Mouse (Mus musculus) adrenal gland (tissue): ENCODE data around the gene Stk4.
"Not testable (repeated sequence)": the region's sequence is repeated elsewhere in the genome, so short reads cannot be mapped to it uniquely, and the experiment has no call there.

Experiments
- intact Hi-C: fragments of 180-260 bp; cut with DNase I; formaldehyde crosslinking; loops from one replicate; pipeline ENCODE4 v1.15.1; 2025
- long read RNA-seq, 2 experiments: library from polyadenylated mRNA; unstranded; transcript quantifications; one replicate each; pipeline ENCODE4 v2.0.0; 2020; ENCODE audit warnings: borderline replicate concordance in 1 of 2; ENCODE audit not compliant: insufficient replicate concordance in 1 of 2

Gene Stk4
- long read RNA-seq, experiment 1, partial matches to known transcripts, result 1 of 3 reads
- long read RNA-seq, experiment 1, other reads (novel, unspliced or antisense), result 2 of 3 reads
- long read RNA-seq, experiment 2, partial matches to known transcripts, result 5 of 14 reads
- long read RNA-seq, experiment 2, other reads (novel, unspliced or antisense), result 9 of 14 reads

DNA sequence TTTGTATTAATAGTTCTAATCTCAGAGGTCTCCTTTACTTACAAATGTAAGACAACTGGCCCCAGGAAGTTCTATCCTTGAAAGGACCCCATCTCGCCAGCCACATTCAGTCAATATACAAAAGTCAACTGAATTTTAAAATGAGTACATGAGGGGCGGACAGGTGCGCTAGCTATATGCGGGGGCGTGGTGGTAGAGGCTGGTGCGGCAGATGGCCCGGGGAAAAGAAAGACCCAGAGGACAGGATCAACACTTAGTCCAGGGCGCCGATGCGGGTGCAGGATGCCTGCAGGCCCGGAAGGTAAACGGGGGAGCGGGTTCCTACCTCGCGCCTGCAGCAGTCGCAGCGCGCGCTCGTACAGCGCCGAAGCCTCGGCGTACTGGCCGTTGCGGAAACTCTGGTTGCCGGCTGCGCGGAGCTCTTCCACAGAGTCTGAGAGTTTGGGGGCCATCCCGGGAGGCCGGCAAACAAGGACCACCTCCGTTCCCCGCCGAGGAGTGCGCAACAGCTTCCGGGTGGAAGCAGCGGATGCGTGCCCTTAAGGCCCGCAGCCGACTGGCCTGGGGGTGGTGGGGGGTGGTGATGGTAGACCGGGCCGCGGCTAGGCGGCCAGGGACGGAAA is at the start of gene Stk4:
Gene Stk4, plus strand, starts transcription at position 181 of the 623 bp plus-strand sequence.
- intact Hi-C loops, result no loop called here

GRCm38 (mm10) chr2:164022104-164022503 is 48.0 kb upstream of the Stk4 start:
- intact Hi-C loops, result no loop called here

DNA sequence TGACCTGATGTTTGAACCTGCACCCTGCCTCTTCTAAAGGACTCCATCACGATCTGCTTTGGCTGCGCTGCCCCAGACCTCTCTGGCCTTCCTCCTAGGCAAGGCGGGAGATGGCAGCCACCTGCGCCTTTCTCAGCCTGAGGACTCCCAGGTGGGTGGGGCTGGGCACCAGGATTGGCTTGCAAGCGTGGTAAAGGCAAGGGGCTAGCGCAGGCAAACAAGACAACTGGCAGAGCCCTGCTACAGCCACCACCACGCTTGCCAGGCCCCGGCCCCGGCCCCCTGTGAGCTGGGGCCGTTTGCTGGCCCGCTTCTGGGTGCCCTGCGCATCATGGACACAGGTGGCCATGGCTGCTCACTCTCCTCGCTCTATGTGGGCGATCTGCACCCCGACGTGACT is 45.0 kb upstream of the Stk4 start, which contains the start of gene Pabpc1l:
Gene Pabpc1l, plus strand, starts transcription at position 301 of the 400 bp plus-strand sequence.
- intact Hi-C loops, result no loop called here

GRCm38 (mm10) chr2:164031147-164031546 is 39.0 kb upstream of the Stk4 start:
- intact Hi-C loops, result no loop called here

- intact Hi-C loops, result no loop called here
Observed at GRCm38 (mm10) chr2:164032973-164033372, 37.1 kb upstream of the Stk4 start.

DNA sequence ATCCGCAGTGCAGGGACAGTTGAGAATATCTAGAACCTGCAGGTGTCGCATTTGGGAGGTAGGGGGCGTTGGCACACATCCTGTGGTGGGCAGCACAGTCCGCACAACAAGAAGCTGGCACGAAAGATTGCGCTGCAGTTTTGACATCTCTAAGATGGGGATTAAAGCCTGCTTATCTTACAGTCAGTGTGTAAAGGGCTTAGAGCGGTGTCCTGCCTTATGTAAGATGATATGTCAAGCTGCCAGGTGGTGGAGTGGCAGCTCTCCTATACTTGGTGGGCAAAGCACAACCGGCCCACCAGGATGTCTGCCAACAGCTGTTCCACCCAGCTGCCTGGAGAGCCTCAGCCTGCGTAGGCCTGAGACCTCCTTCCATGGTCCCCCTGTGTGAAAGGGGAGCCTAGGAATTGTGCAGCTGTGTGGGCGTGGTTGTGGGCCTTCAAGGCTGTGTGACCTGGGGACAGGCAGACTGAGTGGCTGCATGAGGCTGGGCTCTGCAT is 33.6 kb upstream of the Stk4 start:
- intact Hi-C loops, result no loop called here

DNA sequence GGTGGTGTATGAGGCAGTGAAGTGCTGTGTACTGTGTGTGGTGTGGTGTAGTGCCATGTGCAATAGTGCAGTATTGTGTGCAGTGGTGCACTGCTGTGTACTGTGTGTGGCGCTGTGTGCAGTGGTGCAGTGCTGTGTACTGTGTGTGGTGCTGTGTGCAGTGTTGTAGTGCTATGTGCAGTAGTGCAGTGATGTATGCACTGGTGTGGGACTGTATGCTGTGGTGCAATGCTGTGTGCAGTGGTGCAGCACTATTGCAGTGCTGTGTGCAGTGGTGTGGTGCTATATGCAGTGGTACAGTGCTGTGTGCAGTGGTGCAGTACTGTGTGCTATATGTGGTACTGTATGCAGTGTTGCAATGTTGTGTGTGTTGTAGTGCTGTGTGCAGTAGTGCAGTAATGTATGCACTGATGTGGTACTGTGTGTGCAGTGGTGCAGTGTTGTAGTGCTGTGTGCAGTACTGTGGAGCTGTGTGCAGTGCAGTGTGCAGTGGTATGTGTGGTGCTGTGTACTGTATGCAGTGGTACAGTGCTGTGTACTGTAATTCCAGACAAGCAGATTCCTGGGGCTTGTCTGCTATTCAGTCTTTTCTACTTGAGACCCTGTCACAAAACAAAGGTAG is 31.6 kb upstream of the Stk4 start:
- intact Hi-C loops, result no loop called here

GRCm38 (mm10) chr2:164040949-164041348 is 29.2 kb upstream of the Stk4 start:
- intact Hi-C loops, result no loop called here

GRCm38 (mm10) chr2:164041523-164041922 is 28.6 kb upstream of the Stk4 start:
- intact Hi-C loops, result no loop called here

DNA sequence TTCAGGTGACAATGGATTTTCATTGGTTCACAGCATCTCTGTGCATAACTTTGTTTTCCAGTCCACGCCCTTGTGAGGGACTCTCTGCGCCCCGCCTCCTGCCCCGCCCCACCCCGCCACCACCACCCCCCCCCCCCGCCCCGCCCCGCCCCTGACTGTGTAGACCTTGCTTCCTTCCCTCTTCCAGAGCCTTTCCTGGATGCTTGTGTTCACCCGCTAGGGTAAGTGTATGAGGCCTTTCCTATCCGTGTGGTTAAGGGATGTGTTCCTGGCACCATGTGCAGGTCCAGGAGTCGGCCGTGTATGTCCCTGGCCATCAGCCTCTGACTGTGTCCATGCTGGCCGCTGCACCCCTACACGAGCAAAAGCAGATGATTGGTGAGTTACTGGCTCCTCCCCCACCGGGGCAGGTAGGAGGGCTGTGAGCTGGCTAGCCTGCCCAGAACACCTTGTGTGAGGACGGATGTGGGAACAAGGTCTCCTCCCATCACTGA is 22.9 kb upstream of the Stk4 start:
- intact Hi-C loops, result no loop called here

DNA sequence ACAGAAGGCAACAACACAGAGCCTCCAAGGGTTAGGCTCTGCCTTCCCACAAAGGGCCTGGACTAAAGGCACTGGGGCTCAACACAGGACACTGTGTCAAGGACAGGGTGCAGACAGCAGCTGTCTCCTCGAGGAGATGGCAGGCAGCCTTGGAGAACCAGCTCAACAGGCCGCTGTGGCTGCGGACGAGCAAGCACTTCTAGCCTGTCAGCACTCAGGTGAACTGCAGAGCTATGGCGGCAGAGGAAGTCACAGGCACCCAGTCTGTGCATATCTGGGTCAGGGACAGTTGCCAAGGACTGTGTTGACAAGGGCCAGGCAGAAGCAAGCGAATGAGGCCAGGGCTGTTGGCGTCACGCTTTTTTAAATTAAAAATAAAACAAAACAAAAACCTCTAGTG is 16.4 kb upstream of the Stk4 start:
- intact Hi-C loops, result no loop called here

GRCm38 (mm10) chr2:164054671-164055070 is 15.5 kb upstream of the Stk4 start:
- intact Hi-C loops, result no loop called here

- intact Hi-C loops, result no loop called here
Observed at GRCm38 (mm10) chr2:164059634-164060235, 10.4 kb upstream of the Stk4 start.

- intact Hi-C loops, result no loop called here
Observed at GRCm38 (mm10) chr2:164070765-164071436, 779 bp downstream of the Stk4 start, which contains the start of gene Tomm34. TSS of gene Tomm34 (minus strand) at chr2:164071169.

DNA sequence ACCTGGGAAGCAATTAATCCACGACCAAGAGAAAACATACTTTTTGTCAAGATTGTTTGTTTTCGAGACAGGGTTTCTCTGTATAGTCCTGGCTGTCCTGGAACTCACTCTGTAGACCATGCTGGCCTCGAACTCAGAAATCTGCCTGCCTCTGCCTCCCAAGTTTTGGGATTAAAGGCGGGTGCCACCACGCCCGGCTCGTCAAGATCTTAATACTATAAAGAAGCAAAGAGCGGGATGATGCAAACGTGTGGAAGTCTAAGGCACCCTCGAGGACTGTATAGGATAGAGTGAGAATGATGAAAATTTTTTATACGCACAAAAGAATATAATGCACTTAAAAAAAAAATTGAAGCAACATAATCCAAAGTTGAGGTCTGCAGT is 1.3 kb downstream of the Stk4 start:
- intact Hi-C loops, result not testable (repeated sequence)

GRCm38 (mm10) chr2:164072109-164072508 is 2.0 kb downstream of the Stk4 start:
- intact Hi-C loops, result no loop called here

- intact Hi-C loops, result no loop called here
Observed at GRCm38 (mm10) chr2:164073120-164073519, 3.0 kb downstream of the Stk4 start.

DNA sequence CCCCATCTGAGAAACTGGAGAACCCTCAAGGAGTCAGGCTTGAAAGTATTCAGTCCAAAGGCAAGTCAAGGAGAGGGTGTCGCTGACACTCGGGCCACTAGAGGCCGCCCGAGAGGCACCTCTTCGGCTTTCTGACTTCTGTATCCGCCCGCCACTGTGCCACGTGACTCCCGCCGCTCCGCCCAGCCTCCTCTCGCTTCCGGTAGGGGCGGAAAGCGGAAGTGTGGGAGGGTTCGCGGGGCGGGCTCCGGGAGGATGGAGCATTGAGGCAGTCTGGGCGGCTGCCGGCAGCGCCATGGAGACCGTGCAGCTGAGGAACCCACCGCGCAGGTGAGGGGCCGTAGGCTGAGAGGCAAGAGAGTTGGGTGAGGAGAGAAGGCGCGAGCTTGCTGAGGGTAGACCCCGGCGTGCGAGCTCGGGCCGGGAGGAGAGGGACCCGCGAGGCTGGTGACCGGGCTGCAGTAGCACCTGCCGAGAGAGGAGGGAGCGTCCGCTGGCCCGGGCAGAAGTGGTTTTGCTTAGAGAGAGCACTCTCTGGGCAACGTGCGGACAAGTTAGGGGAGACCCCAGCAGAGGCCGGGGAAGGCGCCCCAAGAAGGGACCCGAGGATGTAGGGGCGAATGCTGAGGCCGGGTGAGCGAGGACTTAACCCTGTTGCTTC is 3.9 kb downstream of the Stk4 start:
- intact Hi-C loops, result no loop called here

GRCm38 (mm10) chr2:164075088-164075487 is 5.0 kb downstream of the Stk4 start:
- intact Hi-C loops, result no loop called here

DNA sequence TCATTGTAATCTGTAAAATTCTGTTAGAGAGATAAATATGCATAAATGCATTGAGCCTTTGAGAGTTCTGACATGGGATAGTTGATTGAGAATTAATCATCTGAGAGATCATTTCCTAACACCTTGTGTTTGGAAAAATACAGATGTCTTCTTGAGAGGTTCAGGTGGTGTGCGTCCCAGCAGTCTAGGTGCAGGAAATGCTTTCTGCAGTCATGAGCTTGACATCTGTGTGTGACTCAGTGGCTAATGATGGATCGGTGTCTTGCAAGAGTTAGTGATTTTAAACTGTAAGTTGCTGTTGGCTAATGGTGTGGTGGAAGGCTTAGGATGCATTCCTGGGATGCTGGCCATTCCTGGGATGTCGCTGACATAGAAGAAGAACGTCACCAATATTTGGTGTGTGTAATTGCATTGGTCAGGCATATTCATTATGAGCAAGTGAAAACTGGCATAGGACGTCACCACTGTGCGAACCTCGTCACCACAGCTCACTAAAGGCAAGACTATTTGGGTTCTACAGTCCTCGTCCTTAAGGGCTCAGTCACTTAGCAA is 6.8 kb downstream of the Stk4 start:
- intact Hi-C loops, result no loop called here

DNA sequence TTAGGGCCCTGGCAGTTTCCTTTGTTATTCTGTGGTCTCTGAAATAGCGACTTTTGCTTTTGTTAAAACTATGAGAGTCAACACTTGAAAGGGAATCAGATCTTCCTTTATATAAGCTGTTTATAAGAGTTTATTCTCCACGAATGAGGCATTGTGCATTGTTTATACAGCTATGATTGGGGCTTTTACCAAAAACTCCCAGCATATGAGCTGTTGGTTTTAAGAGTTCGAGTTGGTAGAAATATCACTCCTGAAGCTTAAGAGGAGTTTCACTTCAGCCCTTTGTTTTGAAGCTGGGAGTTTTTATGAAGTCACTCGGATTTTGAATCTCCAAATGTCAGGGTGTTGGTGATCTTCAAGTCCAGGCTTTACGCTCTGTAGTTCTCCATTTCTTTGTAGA is 7.8 kb downstream of the Stk4 start:
- intact Hi-C loops, result no loop called here
